In the genomic region with DNA sequence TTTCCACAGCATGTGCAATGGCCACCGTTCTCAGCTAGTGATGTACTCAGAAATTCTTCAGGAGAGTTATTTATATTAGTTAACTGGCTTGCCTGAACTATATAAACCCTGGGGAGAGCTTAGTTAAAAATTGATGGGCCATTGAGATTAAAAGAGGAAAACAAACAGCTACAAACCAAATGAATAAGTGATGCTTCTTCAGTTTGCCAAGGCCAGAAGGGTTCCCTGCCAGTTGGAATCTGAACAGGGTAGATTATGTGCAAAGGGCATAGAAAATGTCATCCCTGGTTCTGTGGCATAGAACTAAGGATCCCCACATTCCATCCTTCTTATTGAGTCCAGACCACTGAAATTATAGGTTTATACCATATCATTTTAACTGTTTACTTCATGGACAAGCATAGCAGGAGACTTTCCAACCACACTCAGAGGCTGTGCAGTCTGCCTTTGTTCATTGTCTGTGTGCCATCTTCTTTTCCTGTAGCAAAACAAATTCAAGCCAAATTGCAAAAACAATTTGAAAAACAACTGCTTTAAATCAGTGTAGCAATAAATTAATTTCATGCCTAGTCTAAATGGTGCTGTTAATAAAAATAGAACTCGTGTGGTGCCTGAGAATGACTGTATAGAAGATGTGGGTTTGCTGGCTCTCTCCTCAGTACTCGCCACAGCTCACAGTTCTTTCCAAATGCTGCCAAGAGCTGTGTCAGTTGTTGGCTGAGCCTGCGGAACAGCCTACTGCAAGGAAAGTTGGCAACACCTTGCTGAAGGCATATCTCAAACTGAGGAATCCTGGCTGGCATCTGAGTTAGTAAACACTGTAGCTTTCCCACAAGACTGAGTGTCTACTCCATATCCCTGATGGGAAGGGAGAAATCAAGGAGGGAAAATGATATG, we compare ENCODE assay signal across 8 mouse cellular contexts.
DNase-seq lines count a peak whose midpoint lies in the region; TF ChIP-seq lines count a peak whose summit lies in the region.

No protein-coding gene starts in this region.

- no peak for TF ChIP-seq POLR2A in brain, embryonic 14.5 days (IDR thresholded peaks at IDR 0.05; ENCODE audit: borderline replicate concordance, extremely low read depth, insufficient read depth, insufficient read length, poor library complexity, severe bottlenecking)

- TF ChIP-seq CTCF in brain, embryonic 14.5 days (IDR thresholded peaks at IDR 0.05; ENCODE audit: borderline replicate concordance, extremely low read depth, insufficient read depth, insufficient read length), result no peak
- TF ChIP-seq CTCF in left cerebral cortex, adult 2 months (IDR thresholded peaks at IDR 0.05), result no peak

- WGBS in heart, embryonic 10.5 days, result 60% methylated on average over 4 of the region's 4 CpGs

- DNase-seq in heart, adult 8-10 months (ENCODE audit: low spot score), result peak; percentile 3
- no peak for DNase-seq in heart, embryonic 10.5 days (ENCODE audit: low spot score)
- DNase-seq in brain, embryonic 14.5 days (ENCODE audit: low read depth), result peak; percentile 91
- DNase-seq in cerebellum, postnatal 36 days, result peak; percentile 72 to 74
- DNase-seq in left cerebral cortex, adult 2 months (ENCODE audit: extremely low spot score in 1 of 2, low spot score in 2 of 2), result peak; percentile 39 to 55
- DNase-seq in urinary bladder, adult 2 months (ENCODE audit: low spot score), result no peak
- DNase-seq in liver, result no peak
- no peak for DNase-seq in gastrocnemius, adult 8-10 months (ENCODE audit: low spot score in 2 of 2)

- intact Hi-C loops in left cerebral cortex, adult 2 months (cut with DNase I), result loop anchor here (5.0 kb wide), 1 partner anchor 126 kb away; no protein-coding TSS in a partner anchor

- H3K4me1 ChIP-seq in heart, embryonic 10.5 days, result no peaks in the 10 kb centered on the region

- H3K27me3 ChIP-seq in heart, embryonic 10.5 days (ENCODE audit: insufficient read depth, poor library complexity, severe bottlenecking), result no peaks in the 10 kb centered on the region

- H3K36me3 ChIP-seq in heart, embryonic 10.5 days, result no peaks in the 10 kb centered on the region

- H3K9me3 ChIP-seq in heart, embryonic 10.5 days, result no peaks in the 10 kb centered on the region

- no peak overlapping the region for H3K27ac ChIP-seq in heart, embryonic 10.5 days
- no peak overlapping the region for H3K27ac ChIP-seq in left cerebral cortex, adult 2 months

- no peak overlapping the region for H3K4me3 ChIP-seq in heart, embryonic 10.5 days
- H3K4me3 ChIP-seq in left cerebral cortex, adult 2 months, result no peak overlapping the region

Comparison
In these comparisons a context has a peak if more than half of its experiments do, and no peak if none do; other contexts are left out.
1. DNase-seq: peak in heart, adult 8-10 months (single experiment), brain, embryonic 14.5 days (single experiment), cerebellum, postnatal 36 days (2 of 2) and left cerebral cortex, adult 2 months (2 of 2); none in heart, embryonic 10.5 days (single experiment), urinary bladder, adult 2 months (single experiment), liver (single experiment) and gastrocnemius, adult 8-10 months (0 of 2).